Mouse (Mus musculus): ENCODE results near the gene Rabggta. TPM values are rescaled to one million over a fixed set of nuclear protein-coding genes. Genes with fewer than 3 reads are reported as not detected.
A peak's percentile ranks its signal among the peaks of the same experiment; 100 is the strongest.

The Rabggta gene
- polyA plus RNA-seq, 1 experiment, result 64.1 TPM

DNA sequence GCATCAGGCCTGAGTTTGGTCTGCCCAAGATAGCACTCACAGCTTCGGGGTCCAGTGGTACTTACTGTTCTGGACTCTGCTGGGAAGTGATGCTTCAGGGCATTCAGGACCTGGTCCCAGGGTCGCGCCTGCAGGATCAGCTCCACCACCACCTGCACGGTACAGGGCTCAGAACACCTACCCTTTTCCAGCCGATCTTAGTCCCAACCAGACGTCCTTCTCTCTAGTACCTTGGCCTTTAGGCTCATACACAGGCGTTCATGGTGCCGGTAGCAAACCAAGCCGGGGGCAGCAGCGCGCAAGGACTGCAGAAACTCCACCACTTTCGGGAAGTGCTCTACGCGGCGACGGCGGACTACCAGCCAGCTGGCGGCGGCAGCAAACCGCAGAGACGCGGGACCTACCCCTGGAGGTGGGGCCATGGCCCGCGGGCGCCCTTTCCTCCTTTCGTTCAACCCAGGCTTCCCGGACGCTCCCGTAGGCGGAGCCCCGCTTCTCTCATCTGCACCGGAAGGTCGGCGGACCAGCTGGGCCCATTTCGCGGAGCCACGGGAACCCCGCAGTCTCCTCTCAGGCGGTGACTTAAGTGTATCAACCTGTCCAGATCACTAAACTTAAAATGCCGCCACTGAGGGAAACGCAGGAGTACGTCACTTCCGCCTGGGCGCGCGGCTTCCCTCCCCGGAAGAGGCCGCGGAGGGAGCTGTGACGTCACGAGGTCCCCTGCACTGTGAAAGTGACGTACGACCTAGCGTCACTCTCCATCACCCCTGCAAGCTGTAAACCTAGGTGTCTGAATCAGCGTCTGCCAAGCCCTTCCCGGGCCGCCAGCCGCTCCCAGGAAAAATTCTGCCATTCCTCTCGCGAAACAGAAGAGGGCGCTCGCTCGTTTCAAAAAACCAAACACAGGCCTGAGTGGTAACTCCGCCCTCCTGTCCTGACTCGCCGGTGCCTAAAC lies 40.6 kb downstream of the Rabggta start, which contains the start of gene Tinf2:
TSS of gene Tinf2 (minus strand) at position 661 of the 958 bp plus-strand sequence.
- peak; percentile 96 to 97 for DNase-seq
- Histone ChIP-seq H3K27ac (ENCODE audit: insufficient read depth, low read length) (peak within 1 kb of the TSS; percentile 27; the same call in 1 of the 2 replicates), H3K27me3 (ENCODE audit: control insufficient read depth, insufficient read depth, low read length) (no peaks in the 10 kb centered on the region), H3K4me1 (ENCODE audit: control insufficient read depth, insufficient read depth, low read length) (peaks cover 4% of the 10 kb centered on the region; the same call in 1 of the 2 replicates), H3K4me3 (replicated peaks; ENCODE audit: insufficient read depth, low read depth, low read length) (peak within 1 kb of the TSS; percentile 75)
- under 1% methylated on average over 66 of the region's 66 CpGs for WGBS
- peak; percentile 31; the same call in 1 of the 2 replicates for TF ChIP-seq POLR2A (IDR thresholded peaks at IDR 0.05; ENCODE audit: borderline replicate concordance, insufficient read depth, low read length)
- peak; percentile 74 for TF ChIP-seq CTCF (IDR thresholded peaks at IDR 0.05; ENCODE audit: borderline replicate concordance, insufficient read depth, low read depth, low read length)

DNA sequence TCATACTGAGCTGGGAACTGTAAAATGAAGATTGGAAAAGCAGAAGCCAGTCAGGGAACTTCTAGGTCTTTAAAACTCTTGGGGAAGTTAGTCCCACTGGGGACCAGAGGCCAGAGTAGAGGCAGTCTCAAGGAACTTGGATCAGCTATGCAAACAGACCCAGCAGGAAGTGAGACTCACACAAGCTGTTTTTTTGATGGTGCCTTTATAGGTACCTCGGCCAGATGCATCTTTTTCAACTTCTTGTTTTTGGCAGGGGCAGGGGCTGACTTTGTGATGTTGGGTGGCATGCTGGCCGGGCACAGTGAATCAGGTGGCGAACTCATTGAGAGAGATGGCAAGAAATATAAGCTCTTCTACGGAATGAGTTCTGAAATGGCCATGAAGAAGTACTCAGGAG lies 44.4 kb downstream of the Rabggta start:
- TF ChIP-seq CTCF (IDR thresholded peaks at IDR 0.05; ENCODE audit: borderline replicate concordance, insufficient read depth, low read depth, low read length) (no peak), POLR2A (IDR thresholded peaks at IDR 0.05; ENCODE audit: borderline replicate concordance, insufficient read depth, low read length) (no peak)
- H3K4me3 ChIP-seq (replicated peaks; ENCODE audit: insufficient read depth, low read depth, low read length), result no peak overlapping the region
- WGBS, result 77% methylated on average over 4 of the region's 4 CpGs
- no peak for DNase-seq
- no peaks in the 10 kb centered on the region for H3K27me3 ChIP-seq (ENCODE audit: control insufficient read depth, insufficient read depth, low read length)
- H3K4me1 ChIP-seq (ENCODE audit: control insufficient read depth, insufficient read depth, low read length), result peaks cover 4% of the 10 kb centered on the region; the same call in 1 of the 2 replicates
- no peak overlapping the region for H3K27ac ChIP-seq (ENCODE audit: insufficient read depth, low read length)

DNA sequence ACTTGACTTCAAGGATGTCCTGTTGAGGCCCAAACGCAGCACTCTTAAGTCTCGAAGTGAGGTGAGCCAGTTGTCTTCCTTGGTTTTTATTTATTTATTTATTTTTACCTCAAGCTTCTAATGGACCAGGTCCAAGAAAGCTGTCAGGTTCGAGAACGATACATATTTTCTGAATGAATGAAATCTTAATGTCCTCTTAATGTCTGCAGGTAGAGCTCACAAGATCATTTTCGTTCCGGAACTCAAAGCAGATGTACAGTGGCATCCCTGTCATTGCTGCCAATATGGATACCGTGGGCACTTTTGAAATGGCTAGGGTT lies 49.4 kb downstream of the Rabggta start:
- TF ChIP-seq POLR2A (IDR thresholded peaks at IDR 0.05; ENCODE audit: borderline replicate concordance, insufficient read depth, low read length), result no peak
- no peak for TF ChIP-seq CTCF (IDR thresholded peaks at IDR 0.05; ENCODE audit: borderline replicate concordance, insufficient read depth, low read depth, low read length)
- Histone ChIP-seq H3K4me3 (replicated peaks; ENCODE audit: insufficient read depth, low read depth, low read length) (no peak overlapping the region), H3K27me3 (ENCODE audit: control insufficient read depth, insufficient read depth, low read length) (no peaks in the 10 kb centered on the region), H3K27ac (ENCODE audit: insufficient read depth, low read length) (no peak overlapping the region), H3K4me1 (ENCODE audit: control insufficient read depth, insufficient read depth, low read length) (no peaks in the 10 kb centered on the region; the same call in 1 of the 2 replicates)
- DNase-seq, result no peak
- 62% methylated on average over 7 of the region's 7 CpGs for WGBS

DNA sequence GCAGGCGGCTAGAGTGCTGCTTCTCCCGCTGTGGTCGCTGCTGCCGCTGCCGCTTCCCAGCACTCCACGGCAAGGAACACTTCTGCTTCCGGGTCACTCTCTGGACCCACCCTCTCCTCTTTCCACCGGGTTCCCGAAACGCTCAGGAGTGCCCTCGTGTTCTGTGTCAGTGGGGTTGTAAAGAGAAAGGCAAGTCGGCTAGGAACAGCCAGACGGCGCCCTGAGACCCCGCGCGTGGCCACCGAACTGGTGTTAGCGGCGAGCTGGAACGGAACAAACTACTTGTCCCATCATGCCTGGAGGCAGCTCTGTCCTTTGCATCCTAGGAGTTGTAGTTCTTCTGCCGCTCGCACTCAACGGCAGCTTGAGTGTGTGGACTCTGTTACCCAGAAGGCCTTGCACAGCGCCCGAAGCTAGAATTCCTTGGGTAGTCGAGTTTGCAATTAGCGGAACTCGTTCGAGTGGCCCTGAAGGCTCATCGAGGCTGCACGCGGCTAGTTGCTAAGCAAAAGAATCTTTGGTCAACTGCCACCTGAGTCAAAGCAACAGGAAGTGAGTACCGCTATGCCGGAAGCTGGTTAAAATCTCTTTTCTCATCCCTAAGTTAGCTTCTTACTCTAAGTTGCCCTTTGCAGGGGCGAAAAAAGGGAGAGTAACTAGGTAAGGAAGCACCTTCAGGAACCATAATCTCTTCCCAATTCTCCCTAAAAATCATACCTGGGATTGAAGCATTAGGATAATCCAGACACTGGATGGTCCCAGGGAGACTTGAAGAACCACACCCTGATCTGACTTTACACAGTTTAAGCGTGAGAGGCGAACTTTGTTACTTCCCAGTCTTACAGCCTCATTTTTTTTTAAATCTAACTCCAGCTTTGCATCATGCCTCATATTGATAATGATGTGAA lies 50.0 kb downstream of the Rabggta start, which contains the start of the genes Gmpr2 and Nedd8:
TSS of gene Gmpr2 (plus strand) at position 109 of the 908 bp plus-strand sequence.
TSS of gene Nedd8 (minus strand) at position 292 of the 908 bp plus-strand sequence.
- no peaks in the 10 kb centered on the region for H3K27me3 ChIP-seq (ENCODE audit: control insufficient read depth, insufficient read depth, low read length)
- DNase-seq, result peak; percentile 94 to 95
- peak within 1 kb of the TSS; percentile 89 for H3K27ac ChIP-seq (ENCODE audit: insufficient read depth, low read length)
- no peaks in the 10 kb centered on the region; the same call in 1 of the 2 replicates for H3K4me1 ChIP-seq (ENCODE audit: control insufficient read depth, insufficient read depth, low read length)
- TF ChIP-seq POLR2A (IDR thresholded peaks at IDR 0.05; ENCODE audit: borderline replicate concordance, insufficient read depth, low read length), result peak; percentile 77
- no peak for TF ChIP-seq CTCF (IDR thresholded peaks at IDR 0.05; ENCODE audit: borderline replicate concordance, insufficient read depth, low read depth, low read length)
- under 1% methylated on average over 38 of the region's 38 CpGs for WGBS
- H3K4me3 ChIP-seq (replicated peaks; ENCODE audit: insufficient read depth, low read depth, low read length), result peak within 1 kb of the TSS; percentile 93

DNA sequence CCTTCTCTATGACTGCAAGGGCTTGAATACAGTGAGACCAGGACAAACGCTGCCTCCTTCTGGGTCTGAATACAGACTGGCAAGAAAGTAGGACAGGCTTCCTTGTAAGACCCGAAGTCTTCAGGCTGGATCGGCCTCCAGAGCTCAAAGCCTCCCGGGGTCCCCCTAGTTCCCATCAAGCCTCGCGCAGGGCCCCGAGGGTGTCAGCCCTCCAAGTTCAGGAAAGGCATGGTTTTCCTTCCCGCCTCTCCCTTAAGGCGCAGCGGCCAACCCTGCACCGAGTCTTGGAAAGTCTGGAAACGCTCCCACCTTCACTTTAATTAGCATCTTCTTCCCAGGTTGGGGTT lies 50.6 kb downstream of the Rabggta start:
- peak overlapping the region; percentile 93 for H3K4me3 ChIP-seq (replicated peaks; ENCODE audit: insufficient read depth, low read depth, low read length)
- under 1% methylated on average over 12 of the region's 12 CpGs for WGBS
- H3K27me3 ChIP-seq (ENCODE audit: control insufficient read depth, insufficient read depth, low read length), result no peaks in the 10 kb centered on the region
- DNase-seq, result no peak
- TF ChIP-seq CTCF (IDR thresholded peaks at IDR 0.05; ENCODE audit: borderline replicate concordance, insufficient read depth, low read depth, low read length), result no peak
- no peak for TF ChIP-seq POLR2A (IDR thresholded peaks at IDR 0.05; ENCODE audit: borderline replicate concordance, insufficient read depth, low read length)
- no peaks in the 10 kb centered on the region; the same call in 1 of the 2 replicates for H3K4me1 ChIP-seq (ENCODE audit: control insufficient read depth, insufficient read depth, low read length)
- H3K27ac ChIP-seq (ENCODE audit: insufficient read depth, low read length), result peak overlapping the region; percentile 89

Other genes with a start within 250 kb of the Rabggta start
- gene Dhrs4, start 243.5 kb downstream of the Rabggta start, polyA plus RNA-seq (2012; rRNA removed), result 18.5 and 18.7 TPM in 2 replicates
- gene Carmil3, start 231.6 kb downstream of the Rabggta start, polyA plus RNA-seq (2012; rRNA removed), result 109 and 119 TPM in 2 replicates
- gene Cpne6, start 211.8 kb downstream of the Rabggta start, polyA plus RNA-seq (2012; rRNA removed), result 39.8 and 56.8 TPM in 2 replicates
- gene Nrl, start 197.3 kb downstream of the Rabggta start, polyA plus RNA-seq (2012; rRNA removed), result 0.33 and 0.56 TPM in 2 replicates
- gene Pck2, start 182.0 kb downstream of the Rabggta start, polyA plus RNA-seq (2012; rRNA removed), result 44.8 and 49.3 TPM in 2 replicates
- 115 and 127 TPM in 2 replicates for gene Dcaf11, start 162.3 kb downstream of the Rabggta start, polyA plus RNA-seq (2012; rRNA removed)
- gene A730061H03Rik, start 161.9 kb downstream of the Rabggta start, polyA plus RNA-seq (2012; rRNA removed), result 0.97 TPM in 2 replicates
- gene Fitm1, start 146.6 kb downstream of the Rabggta start, polyA plus RNA-seq (2012; rRNA removed), result not detected in 2 replicates
- gene Psme1, start 144.1 kb downstream of the Rabggta start, polyA plus RNA-seq (2012; rRNA removed), result 38.4 and 40.7 TPM in 2 replicates
- gene Emc9, start 137.0 kb downstream of the Rabggta start, polyA plus RNA-seq (2012; rRNA removed), result 90.9 and 92.8 TPM in 2 replicates
- 43.1 and 46.8 TPM in 2 replicates for gene Psme2, start 131.2 kb downstream of the Rabggta start, polyA plus RNA-seq (2012; rRNA removed)
- gene Rnf31, start 130.6 kb downstream of the Rabggta start, polyA plus RNA-seq (2012; rRNA removed), result 31.1 and 32.9 TPM in 2 replicates
- 18.4 and 20.3 TPM in 2 replicates for gene Irf9, start 118.7 kb downstream of the Rabggta start, polyA plus RNA-seq (2012; rRNA removed)
- 71.2 and 79.1 TPM in 2 replicates for gene Rec8, start 104.2 kb downstream of the Rabggta start, polyA plus RNA-seq (2012; rRNA removed)
- 150 and 151 TPM in 2 replicates for gene Ipo4, start 86.3 kb downstream of the Rabggta start, polyA plus RNA-seq (2012; rRNA removed)
- 4.9 and 5.6 TPM in 2 replicates for gene Gm49378, start 84.4 kb downstream of the Rabggta start, polyA plus RNA-seq (2012; rRNA removed)
- 35.3 and 40.1 TPM in 2 replicates for gene Tm9sf1, start 78.5 kb downstream of the Rabggta start, polyA plus RNA-seq (2012; rRNA removed)
- 0.40 and 0.61 TPM in 2 replicates for gene Tssk4, start 72.1 kb downstream of the Rabggta start, polyA plus RNA-seq (2012; rRNA removed)
- gene Mdp1, start 61.8 kb downstream of the Rabggta start, polyA plus RNA-seq (2012; rRNA removed), result 44.8 and 44.9 TPM in 2 replicates
- gene Gmpr2, start 50.3 kb downstream of the Rabggta start, polyA plus RNA-seq (2012; rRNA removed), result 29.2 and 29.6 TPM in 2 replicates
- gene Nedd8, start 50.1 kb downstream of the Rabggta start, polyA plus RNA-seq (2012; rRNA removed), result 414 and 434 TPM in 2 replicates
- gene Tinf2, start 40.4 kb downstream of the Rabggta start, polyA plus RNA-seq (2012; rRNA removed), result 36.0 and 38.5 TPM in 2 replicates
- 0.07 and 0.08 TPM in 2 replicates for gene Tgm1, start 8.3 kb downstream of the Rabggta start, polyA plus RNA-seq (2012; rRNA removed)
- gene Dhrs1, start 23.4 kb upstream of the Rabggta start, polyA plus RNA-seq (2012; rRNA removed), result 113 and 122 TPM in 2 replicates
- gene Nop9, start 23.4 kb upstream of the Rabggta start, polyA plus RNA-seq (2012; rRNA removed), result 10.7 and 10.8 TPM in 2 replicates
- gene Cideb, start 36.2 kb upstream of the Rabggta start, polyA plus RNA-seq (2012; rRNA removed), result 10.5 and 15.2 TPM in 2 replicates
- 0.07 and 0.08 TPM in 2 replicates for gene Ltb4r2, start 39.2 kb upstream of the Rabggta start, polyA plus RNA-seq (2012; rRNA removed)
- 0.33 and 0.36 TPM in 2 replicates for gene Ltb4r1, start 43.7 kb upstream of the Rabggta start, polyA plus RNA-seq (2012; rRNA removed)
- 4.0 and 4.1 TPM in 2 replicates for gene Adcy4, start 61.8 kb upstream of the Rabggta start, polyA plus RNA-seq (2012; rRNA removed)
- gene Ripk3, start 66.6 kb upstream of the Rabggta start, polyA plus RNA-seq (2012; rRNA removed), result 0.39 and 0.60 TPM in 2 replicates
- gene Nfatc4, start 100.9 kb upstream of the Rabggta start, polyA plus RNA-seq (2012; rRNA removed), result 1.5 and 1.7 TPM in 2 replicates
- 4.5 and 4.8 TPM in 2 replicates for gene Nynrin, start 131.7 kb upstream of the Rabggta start, polyA plus RNA-seq (2012; rRNA removed)
- gene Cbln3, start 162.1 kb upstream of the Rabggta start, polyA plus RNA-seq (2012; rRNA removed), result 534 and 635 TPM in 2 replicates
- 47.4 and 52.8 TPM in 2 replicates for gene Khnyn, start 162.7 kb upstream of the Rabggta start, polyA plus RNA-seq (2012; rRNA removed)
- gene Sdr39u1, start 178.0 kb upstream of the Rabggta start, polyA plus RNA-seq (2012; rRNA removed), result 214 and 218 TPM in 2 replicates
- gene Cma1, start 222.4 kb upstream of the Rabggta start, polyA plus RNA-seq (2012; rRNA removed), result not detected in 2 replicates
- not detected in 2 replicates for gene Cma2, start 228.7 kb upstream of the Rabggta start, polyA plus RNA-seq (2012; rRNA removed)